Mouse (Mus musculus) hindlimb bud, embryonic 11.5 days (tissue): ENCODE results near the gene Rnh1.
A peak's percentile ranks its signal among the peaks of the same experiment; 100 is the strongest.

Source experiments
- DNase-seq: peaks from one replicate; pipeline ENCODE4 v3.0.0-alpha.2; 2012; ENCODE audit warnings: low read depth, low spot score; ENCODE audit errors: extremely low spot score

The Rnh1 gene

GRCm38 (mm10) chr7:141206182-141206937, 33.7 kb upstream of the Rnh1 start:
- no peak for DNase-seq

- DNase-seq, result no peak
These were observed 32.8 kb upstream of the Rnh1 start for GRCm38 (mm10) chr7:141205504-141205903.

DNA sequence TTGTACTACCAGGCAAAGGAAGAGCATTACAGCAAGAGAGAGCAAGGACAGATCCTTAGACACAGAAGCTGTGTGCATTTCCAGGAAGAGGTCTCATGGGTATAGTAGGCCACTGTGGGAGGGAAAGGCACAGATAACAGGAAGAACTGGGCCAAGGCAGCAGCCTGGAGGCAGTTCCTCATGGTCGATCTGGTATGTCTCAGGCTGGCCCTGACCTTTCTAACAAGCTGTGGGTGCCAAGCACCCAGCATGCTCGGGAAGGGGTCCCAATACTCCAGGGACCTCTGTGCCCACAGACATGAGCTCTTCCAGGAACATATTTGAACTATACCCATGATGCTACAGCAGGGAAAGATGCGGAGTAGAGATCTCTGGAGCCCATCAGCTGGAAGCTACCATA, 31.9 kb upstream of the Rnh1 start:
- no peak for DNase-seq

- DNase-seq, result no peak
These were observed 25.5 kb upstream of the Rnh1 start for GRCm38 (mm10) chr7:141198121-141198520.

GRCm38 (mm10) chr7:141196619-141197282, 24.1 kb upstream of the Rnh1 start:
- no peak for DNase-seq

GRCm38 (mm10) chr7:141195754-141196153, 23.1 kb upstream of the Rnh1 start:
- no peak for DNase-seq

DNA sequence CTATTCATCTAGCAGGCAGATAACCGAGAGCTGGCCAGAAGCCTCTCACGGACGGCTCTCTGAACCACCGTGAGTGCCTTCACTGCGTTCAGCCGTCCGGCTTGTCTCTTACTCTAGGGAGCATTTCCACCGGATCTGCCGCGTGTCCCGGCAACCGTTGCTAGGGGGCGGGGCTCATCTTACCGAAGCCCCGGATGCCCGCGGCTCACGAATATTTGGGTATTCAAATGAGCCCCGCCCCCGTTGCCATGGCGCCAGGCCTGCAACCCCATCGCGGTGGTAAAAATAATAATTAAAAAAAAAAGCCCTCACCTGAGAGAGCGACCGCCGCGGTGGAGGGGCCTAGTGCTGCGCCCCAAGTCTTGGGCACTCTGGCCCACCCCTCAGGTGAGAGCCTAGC, 22.2 kb upstream of the Rnh1 start:
- no peak for DNase-seq

DNA sequence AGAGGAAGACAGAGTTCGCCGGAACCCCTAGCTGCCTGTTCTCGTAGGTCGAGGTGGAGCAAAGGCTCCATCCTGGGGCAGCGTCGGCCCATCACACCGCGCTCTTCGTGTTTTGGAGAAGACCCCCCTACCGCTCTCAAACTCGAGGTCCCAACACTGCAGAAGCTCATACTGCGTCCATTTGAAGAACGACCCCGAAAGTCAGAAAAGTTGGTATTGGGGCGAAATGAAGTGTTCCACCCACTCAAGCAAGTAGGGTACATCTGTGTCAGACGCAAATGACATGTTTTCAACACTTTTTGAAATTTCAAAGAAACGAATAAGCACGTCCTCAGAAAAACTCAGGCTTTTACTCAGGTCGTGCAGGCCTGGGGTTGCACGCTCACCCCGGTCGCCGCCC, 21.8 kb upstream of the Rnh1 start:
- no peak for DNase-seq

- DNase-seq, result peak; percentile 81
These were observed 21.3 kb upstream of the Rnh1 start, which contains the start of the genes Hras and Lrrc56 for GRCm38 (mm10) chr7:141193948-141194347. Hras (minus strand) TSS chr7:141194005. Lrrc56 (plus strand) TSS chr7:141194157.

- DNase-seq, result no peak
These were observed 20.7 kb upstream of the Rnh1 start for GRCm38 (mm10) chr7:141193348-141193856.

DNA sequence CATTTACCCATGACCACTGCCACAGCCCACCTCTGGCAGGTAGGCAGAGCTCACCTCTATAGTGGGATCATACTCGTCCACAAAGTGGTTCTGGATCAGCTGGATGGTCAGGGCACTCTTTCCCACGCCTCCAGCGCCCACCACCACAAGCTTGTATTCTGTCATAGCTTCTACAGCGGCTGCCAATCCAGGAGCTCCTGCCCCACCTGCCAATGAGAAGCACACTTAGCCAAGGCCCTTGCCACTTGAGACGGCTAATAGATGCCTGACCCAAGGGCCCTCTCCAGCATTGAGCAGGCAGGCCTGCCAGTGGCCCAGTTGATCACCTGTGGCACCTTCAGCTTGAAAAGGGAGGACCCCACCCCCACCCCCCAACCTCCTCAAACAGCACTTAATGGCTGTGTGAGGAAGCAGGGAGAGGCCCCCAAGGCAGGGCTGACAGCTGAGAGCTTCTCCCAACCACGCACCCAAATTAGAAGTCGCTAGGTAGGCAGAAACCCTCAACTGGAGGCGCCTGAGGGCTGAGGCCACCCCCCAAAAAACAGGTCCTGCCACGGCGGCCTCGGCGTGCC, 20.2 kb upstream of the Rnh1 start:
- no peak for DNase-seq

DNA sequence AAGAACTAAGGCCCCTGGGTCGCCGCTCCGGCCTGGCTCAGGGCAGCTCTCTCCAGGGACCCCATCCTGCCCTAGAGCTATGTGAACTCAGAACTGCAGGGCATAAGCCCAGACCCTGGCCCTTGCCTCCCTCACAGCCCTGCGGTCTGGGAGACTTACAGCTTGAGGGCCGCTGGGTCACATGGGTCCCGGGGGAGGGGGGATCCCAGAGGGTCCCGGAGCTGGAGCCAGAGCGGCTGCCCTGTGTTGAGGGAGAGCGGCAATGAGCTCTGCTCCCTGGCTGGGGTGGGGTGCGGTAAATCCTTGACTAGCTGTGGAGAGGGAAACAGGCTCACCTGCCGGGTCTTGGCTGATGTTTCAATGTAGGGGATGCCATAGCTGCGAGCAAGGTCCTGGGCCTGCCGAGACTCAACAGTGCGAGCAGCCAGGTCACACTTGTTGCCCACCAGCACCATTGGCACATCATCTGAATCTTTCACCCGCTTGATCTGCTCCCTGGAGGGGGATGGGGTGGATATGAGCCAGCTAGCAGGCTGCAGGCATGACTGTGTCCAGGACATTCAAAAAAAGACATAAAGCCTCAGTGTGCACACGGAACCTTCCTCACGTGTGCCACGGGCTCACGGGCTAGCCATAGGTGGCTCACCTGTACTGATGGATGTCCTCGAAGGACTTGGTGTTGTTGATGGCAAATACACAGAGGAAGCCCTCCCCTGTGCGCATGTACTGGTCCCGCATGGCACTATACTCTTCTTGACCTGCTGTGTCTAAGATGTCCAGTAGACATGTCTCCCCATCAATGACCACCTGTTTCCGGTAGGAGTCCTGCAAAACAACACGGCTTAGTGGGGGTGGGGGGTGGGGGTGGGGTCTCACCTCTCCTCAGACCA, 19.4 kb upstream of the Rnh1 start:
- DNase-seq, result no peak

DNA sequence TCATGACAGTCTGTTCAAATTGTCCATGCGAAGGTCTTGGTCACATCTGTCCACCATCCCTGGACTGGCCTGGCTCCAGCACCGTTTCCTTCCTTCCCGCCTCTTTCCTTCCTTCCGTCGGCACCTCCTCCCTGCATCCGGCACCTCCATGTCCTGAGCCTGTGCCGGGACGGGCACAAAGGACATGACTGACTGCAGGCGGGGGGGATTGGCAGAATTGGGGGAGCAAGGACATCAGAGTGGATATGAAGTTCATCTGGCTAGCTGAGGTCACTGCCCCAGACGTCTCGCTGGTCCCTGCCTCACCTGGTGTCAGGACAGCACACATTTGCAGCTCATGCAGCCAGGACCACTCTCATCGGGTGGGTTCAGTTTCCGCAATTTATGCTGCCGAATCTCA, 18.4 kb upstream of the Rnh1 start:
- no peak for DNase-seq

GRCm38 (mm10) chr7:141190220-141190619, 17.6 kb upstream of the Rnh1 start:
- DNase-seq, result no peak

DNA sequence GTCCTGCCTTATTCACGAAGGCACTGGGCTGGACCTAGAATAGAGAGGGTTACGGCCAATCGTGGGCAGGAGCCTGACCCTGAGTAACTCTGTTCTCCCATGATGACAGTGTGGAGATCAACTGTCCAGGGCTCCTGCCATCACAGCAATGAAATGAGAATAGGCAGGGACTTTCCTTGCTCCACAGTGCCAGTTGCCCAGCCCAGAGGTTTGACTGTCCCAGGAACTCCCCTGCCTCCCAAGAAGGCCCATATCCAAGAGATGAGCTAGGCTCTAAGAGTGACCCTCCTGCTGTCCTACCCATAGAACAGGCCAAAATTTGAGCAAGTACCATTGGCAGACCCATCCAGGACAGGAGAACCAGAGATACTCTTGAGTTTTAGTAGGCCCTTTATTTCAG, 16.1 kb upstream of the Rnh1 start:
- no peak for DNase-seq

GRCm38 (mm10) chr7:141188194-141188593, 15.5 kb upstream of the Rnh1 start:
- no peak for DNase-seq

DNA sequence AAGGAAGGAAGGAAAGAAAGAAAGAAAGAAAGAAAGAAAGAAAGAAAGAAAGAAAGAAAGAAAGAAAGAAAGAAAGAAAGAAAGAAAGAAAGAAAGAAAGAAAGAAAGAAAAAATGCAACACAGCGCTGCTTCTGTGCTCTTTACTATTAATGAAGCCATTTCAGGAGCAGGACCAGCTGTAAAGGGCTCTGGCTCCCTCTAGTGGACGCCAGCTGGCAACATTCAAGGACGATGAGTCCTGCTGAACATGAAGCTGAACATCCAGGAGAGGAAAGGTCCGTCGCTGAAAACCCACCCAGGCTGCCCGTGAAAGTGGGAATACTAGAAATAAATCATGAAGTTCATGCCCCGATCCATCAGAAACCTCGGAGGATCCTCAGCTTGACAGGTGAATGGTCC, 3.5 kb upstream of the Rnh1 start:
- peak; percentile 86 for DNase-seq

DNA sequence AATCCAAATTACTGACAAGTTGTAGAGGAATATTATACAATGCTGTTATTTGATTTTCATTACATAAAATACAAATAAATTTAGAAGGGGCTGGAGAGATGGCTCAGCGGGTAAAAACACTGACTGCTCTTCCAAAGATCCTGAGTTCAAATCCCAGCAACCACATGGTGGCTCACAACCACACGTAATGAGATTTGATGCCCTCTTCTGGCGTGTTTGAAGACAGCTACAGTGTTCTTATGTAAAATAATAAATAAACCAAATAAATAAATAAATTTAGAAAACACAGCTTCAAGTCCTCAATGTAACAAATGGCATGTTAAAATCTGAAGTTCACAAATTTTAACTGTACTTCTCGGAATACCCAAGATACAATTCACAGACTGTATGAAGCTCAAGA, 2.4 kb upstream of the Rnh1 start:
- DNase-seq, result no peak

- no peak for DNase-seq
These were observed 730 bp upstream of the Rnh1 start for GRCm38 (mm10) chr7:141173323-141173850.

- no peak for DNase-seq
These were observed 2.8 kb downstream of the Rnh1 start for GRCm38 (mm10) chr7:141169866-141170265.

DNA sequence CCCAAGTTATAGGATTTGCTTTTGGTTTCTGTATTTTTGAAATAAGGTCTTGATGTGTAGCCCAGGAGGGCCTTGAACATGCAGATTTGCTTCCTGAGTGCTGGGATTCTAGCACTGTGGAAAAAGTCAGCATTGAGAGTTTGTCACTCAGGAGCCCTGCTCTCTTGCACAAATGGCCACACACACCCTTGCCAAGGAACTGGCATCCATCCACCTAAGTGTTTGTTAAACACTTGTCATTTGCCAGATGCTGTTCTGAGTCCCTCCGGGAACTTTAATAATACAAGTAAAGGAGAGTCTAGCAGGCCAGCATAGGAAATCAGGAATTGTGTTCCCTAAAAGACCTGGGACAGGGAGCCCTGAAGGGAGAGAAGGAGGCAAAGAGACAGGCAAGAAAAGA, 3.4 kb downstream of the Rnh1 start:
- DNase-seq, result no peak
